ENCODE assay signal across 15 mouse cellular contexts in genomic region chr11:100546955-100547354, GRCm38 (mm10).
"Had no signal": no experiment of that assay in that cellular context is flagged by ENCODE, and none has a peak within 500 bp of the region (broad histone marks: within the 10 kb centered on the region; RNA-seq: fewer than 3 reads in every experiment).

No protein-coding gene starts in this region.

- H3K4me2 ChIP-seq: intestine, embryonic 15.5 days; liver, embryonic 11.5 days had no signal

- H3K4me3 ChIP-seq: intestine, embryonic 15.5 days; layer of hippocampus, adult 2 months had no signal

- H3K36me3 ChIP-seq: intestine, embryonic 15.5 days; kidney, embryonic 15.5 days; limb, embryonic 10.5 days; neural tube, embryonic 13.5 days had no signal

- H3K9me3 ChIP-seq: intestine, embryonic 15.5 days; kidney, embryonic 15.5 days; limb, embryonic 10.5 days; neural tube, embryonic 13.5 days had no signal

- H3K27me3 ChIP-seq: intestine, embryonic 15.5 days; kidney, embryonic 15.5 days; neural tube, embryonic 13.5 days had no signal

- H3K9ac ChIP-seq: intestine, embryonic 15.5 days; kidney, embryonic 15.5 days; neural tube, embryonic 13.5 days had no signal

- DNase-seq: kidney, adult 2 months; kidney, postnatal 25 days; lung, postnatal 10 days; midbrain, embryonic 14.5 days; retina, postnatal 1 day; right cerebral cortex, postnatal 4 days; spleen, adult 18-20 months; thymus, postnatal 4 days had no signal

- H3K27ac ChIP-seq: intestine, embryonic 15.5 days; kidney, embryonic 15.5 days; layer of hippocampus, adult 2 months; limb, embryonic 10.5 days; macrophage; neural tube, embryonic 13.5 days had no signal

- ATAC-seq: intestine, embryonic 15.5 days had no signal
